Mouse (Mus musculus) neural tube, embryonic 13.5 days (tissue): ENCODE measurements around the gene Polr2b. TPM values are rescaled to one million over a fixed set of nuclear protein-coding genes. Genes with fewer than 3 reads are reported as not detected.

Experiments used
- microRNA-seq: library from miRNA; unstranded; fragments of <30 nt; microRNA quantifications from one replicate; pipeline ENCODE4, GENCODE M21; 2016
- polyA plus RNA-seq: library from polyadenylated mRNA; unstranded; fragments of >200 nt; fragmentation: Nextera tagmentation; extraction: Ambion mirVana; gene quantifications from 2 replicates; pipeline ENCODE4 v1.2.1, GENCODE M21; 2015

Gene Polr2b
- polyA plus RNA-seq, 1 experiment from 2014 or later: 62.3 TPM

Small RNA genes within 50 kb of the gene (microRNA-seq; reads per million reads assigned to microRNA genes)
- gene Mir5098: not detected

Other genes starting within 250 kb of the Polr2b start
- gene Hopx, start 195.0 kb upstream of the Polr2b start, polyA plus RNA-seq: 8.8 and 9.2 TPM in 2 replicates
- 4.8 and 5.1 TPM in 2 replicates for gene Spink2, start 98.7 kb upstream of the Polr2b start, polyA plus RNA-seq
- gene Rest, start 44.7 kb upstream of the Polr2b start, polyA plus RNA-seq: 9.7 and 12.5 TPM in 2 replicates
- gene Noa1, start 63 bp upstream of the Polr2b start, polyA plus RNA-seq: 34.4 and 36.0 TPM in 2 replicates
- 51.8 and 62.6 TPM in 2 replicates for gene Igfbp7, start 97.9 kb downstream of the Polr2b start, polyA plus RNA-seq